ENCODE assay signal across 8 mouse cellular contexts in the genomic region with DNA sequence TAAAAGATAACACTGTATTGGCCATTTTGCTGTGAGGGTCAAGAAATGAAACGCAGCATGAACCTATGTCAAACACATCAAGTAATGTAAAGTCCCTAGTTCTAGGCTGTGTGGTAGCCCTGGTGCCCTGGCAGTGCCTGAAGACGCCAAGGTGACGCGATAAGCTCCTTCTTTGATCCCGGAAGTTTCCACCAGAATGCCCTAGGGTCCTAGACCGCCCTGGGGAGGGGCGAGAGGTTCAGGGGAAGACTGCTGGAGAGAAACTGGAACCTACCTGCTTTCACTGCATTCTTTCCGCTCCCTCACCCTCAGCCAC.
DNase-seq lines count a peak whose midpoint lies in the region; ATAC-seq and TF ChIP-seq lines count a peak whose summit lies in the region.

No protein-coding gene starts in this region.

- H3K9ac ChIP-seq in forebrain, embryonic 12.5 days = peak overlapping the region; percentile 66
- peak overlapping the region; percentile 39; the same call in 1 of the 2 replicates for H3K9ac ChIP-seq in liver, embryonic 12.5 days

- WGBS in heart, embryonic 10.5 days = 2% methylated on average over 8 of the region's 8 CpGs
- 3% methylated on average over 8 of the region's 8 CpGs for WGBS in forebrain, embryonic 12.5 days
- 4% methylated on average over 8 of the region's 8 CpGs for WGBS in liver, embryonic 12.5 days (ENCODE audit: insufficient replicate concordance)

- no peaks in the 10 kb centered on the region for H3K79me3 ChIP-seq in C2C12 (ENCODE audit: low read depth)

- peak overlapping the region; percentile 98 for H3K4me2 ChIP-seq in forebrain, embryonic 12.5 days
- peak overlapping the region; percentile 85 for H3K4me2 ChIP-seq in liver, embryonic 12.5 days

- H3ac ChIP-seq in C2C12 (ENCODE audit: control insufficient read depth, insufficient read length, low read depth) = peak overlapping the region; percentile 5

- no peaks in the 10 kb centered on the region for H3K79me2 ChIP-seq in C2C12 (ENCODE audit: control insufficient read depth, insufficient read depth)

- TF ChIP-seq CTCF in C2C12 (IDR thresholded peaks at IDR 0.05; ENCODE audit: control insufficient read depth, insufficient read depth, insufficient read length) = no peak

- no peak for ATAC-seq in forebrain, embryonic 12.5 days (ENCODE audit: low FRiP score)
- 0 out of 2 replicates have a peak, but pooled peaks have one; percentile 8 for ATAC-seq in liver, embryonic 12.5 days

- H3K9me3 ChIP-seq in heart, embryonic 10.5 days = no peaks in the 10 kb centered on the region
- H3K9me3 ChIP-seq in forebrain, embryonic 12.5 days = no peaks in the 10 kb centered on the region
- no peaks in the 10 kb centered on the region for H3K9me3 ChIP-seq in liver, embryonic 12.5 days (replicated peaks)

- DNase-seq in heart, embryonic 10.5 days (ENCODE audit: low spot score) = no peak
- DNase-seq in heart, adult 9 months (ENCODE audit: low spot score in 2 of 2) = no peak
- no peak for DNase-seq in adrenal gland, postnatal 25 days
- no peak for DNase-seq in layer of hippocampus, postnatal 36 days
- DNase-seq in right cerebral cortex, postnatal 36 days (ENCODE audit: low spot score in 2 of 2) = no peak

- H3K27me3 ChIP-seq in heart, embryonic 10.5 days (ENCODE audit: insufficient read depth, poor library complexity, severe bottlenecking) = 0 out of 2 replicates have a peak, but pooled peaks cover 12% of the 10 kb centered on the region
- H3K27me3 ChIP-seq in C2C12 (ENCODE audit: control insufficient read depth, insufficient read depth, insufficient read length) = no peaks in the 10 kb centered on the region
- peaks cover 39% of the 10 kb centered on the region for H3K27me3 ChIP-seq in forebrain, embryonic 12.5 days
- peaks cover 13% of the 10 kb centered on the region for H3K27me3 ChIP-seq in liver, embryonic 12.5 days (replicated peaks)

- peaks cover 47% of the 10 kb centered on the region for H3K4me1 ChIP-seq in heart, embryonic 10.5 days
- peaks cover 17% of the 10 kb centered on the region; the same call in 1 of the 2 replicates for H3K4me1 ChIP-seq in forebrain, embryonic 12.5 days
- peaks cover 37% of the 10 kb centered on the region for H3K4me1 ChIP-seq in liver, embryonic 12.5 days

- no peaks in the 10 kb centered on the region for H3K36me3 ChIP-seq in heart, embryonic 10.5 days
- H3K36me3 ChIP-seq in C2C12 (ENCODE audit: control insufficient read depth, insufficient read depth) = no peaks in the 10 kb centered on the region
- no peaks in the 10 kb centered on the region for H3K36me3 ChIP-seq in forebrain, embryonic 12.5 days (replicated peaks)
- H3K36me3 ChIP-seq in liver, embryonic 12.5 days = no peaks in the 10 kb centered on the region

- H3K27ac ChIP-seq in heart, embryonic 10.5 days = peak overlapping the region; percentile 91
- no peak overlapping the region for H3K27ac ChIP-seq in forebrain, embryonic 12.5 days
- no peak overlapping the region for H3K27ac ChIP-seq in liver, embryonic 12.5 days

- peak overlapping the region; percentile 83 for H3K4me3 ChIP-seq in heart, embryonic 10.5 days
- peak overlapping the region; percentile 25 for H3K4me3 ChIP-seq in C2C12 (ENCODE audit: insufficient read depth, poor library complexity, severe bottlenecking)
- peak overlapping the region; percentile 58 for H3K4me3 ChIP-seq in forebrain, embryonic 12.5 days (replicated peaks)
- H3K4me3 ChIP-seq in liver, embryonic 12.5 days = peak overlapping the region; percentile 57

TF ChIP-seq in C2C12, 6 proteins besides CTCF, POLR2A, EP300 and RAD21:
- TF ChIP-seq MYOD1 (IDR thresholded peaks at IDR 0.05; ENCODE audit: control insufficient read depth, insufficient read length, low read depth) = no peak
- no peak for TF ChIP-seq USF1 (IDR thresholded peaks at IDR 0.05; ENCODE audit: low read depth)
- no peak for TF ChIP-seq MYOG (IDR thresholded peaks at IDR 0.05; ENCODE audit: control insufficient read depth, extremely low read depth, insufficient read length)
- TF ChIP-seq MAX (IDR thresholded peaks at IDR 0.05) = no peak
- no peak for TF ChIP-seq CEBPB (IDR thresholded peaks at IDR 0.05; ENCODE audit: low read depth)
- no peak for TF ChIP-seq FOSL1 (IDR thresholded peaks at IDR 0.05; ENCODE audit: insufficient read depth, low read length, poor library complexity, severe bottlenecking)

Comparison
In these comparisons a context has a peak if more than half of its experiments do, and no peak if none do; other contexts are left out.
1. H3K4me3 ChIP-seq: peak in every context shown above with its lines; median percentile 83 in heart, embryonic 10.5 days; 58 in forebrain, embryonic 12.5 days; 57 in liver, embryonic 12.5 days; 25 in C2C12.